Mouse (Mus musculus) embryo, embryonic 10 days (tissue): Measurements from ENCODE around the gene Olfr1444.

ENCODE experiments used
- DNase-seq: peaks from one replicate; pipeline ENCODE4 v3.0.0-alpha.2; 2015; ENCODE audit warnings: low spot score

Gene Olfr1444

DNA sequence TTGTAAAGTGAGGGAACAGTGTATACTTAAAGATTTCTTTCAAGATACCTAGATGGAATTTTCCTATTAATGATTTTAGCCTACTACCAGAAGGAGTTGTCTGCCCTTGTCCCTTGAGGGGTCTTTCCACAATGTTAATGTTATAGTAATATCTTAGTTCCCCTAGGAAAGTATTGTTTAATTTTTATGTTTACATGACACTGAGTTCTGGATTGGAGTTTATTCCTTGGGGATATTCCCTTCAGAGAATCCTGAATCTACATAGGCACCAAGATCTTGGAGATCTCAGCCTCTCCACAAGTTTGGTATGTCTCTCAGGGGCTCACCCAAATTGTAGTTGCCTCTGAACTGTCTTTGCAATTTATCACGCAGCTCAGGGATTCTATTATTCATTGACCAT lies at the start of gene Olfr1444:
Gene Olfr1444, plus strand, starts transcription at position 301 of the 400 bp plus-strand sequence.
- DNase-seq, result no peak

DNA sequence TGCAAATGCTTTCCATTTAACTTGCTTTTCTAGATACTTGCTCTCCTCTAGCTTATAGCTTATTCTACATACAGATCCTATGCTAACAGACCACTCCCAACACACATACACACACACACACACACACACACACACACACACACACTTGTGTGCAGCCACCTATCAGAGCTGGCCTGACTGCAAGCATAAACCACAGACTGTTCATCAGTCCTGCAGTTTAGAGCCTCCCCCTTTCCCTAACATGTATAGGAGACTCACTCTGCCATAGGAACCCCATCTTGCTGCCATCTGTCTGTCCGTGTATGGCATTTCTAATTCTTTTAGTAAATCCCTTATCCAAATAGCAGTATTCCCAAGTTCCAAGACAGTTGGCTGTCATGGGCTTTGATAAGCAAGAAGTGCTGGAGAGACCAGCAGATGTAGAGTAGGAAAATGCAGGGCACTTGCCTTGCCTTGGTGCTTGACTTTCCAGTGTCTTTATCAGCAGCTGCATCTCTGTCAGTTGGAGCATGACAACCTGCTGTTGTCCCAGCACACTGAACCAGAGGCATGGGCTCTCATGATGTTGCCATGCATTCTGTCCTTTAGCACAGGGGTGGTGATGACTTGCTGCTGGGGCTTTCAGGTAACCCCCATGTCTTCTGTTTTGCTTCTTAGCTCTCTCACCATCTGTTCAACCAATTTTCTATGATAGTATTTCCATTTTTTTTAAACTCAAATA lies 44.3 kb upstream of the Olfr1444 start:
- DNase-seq, result no peak

DNA sequence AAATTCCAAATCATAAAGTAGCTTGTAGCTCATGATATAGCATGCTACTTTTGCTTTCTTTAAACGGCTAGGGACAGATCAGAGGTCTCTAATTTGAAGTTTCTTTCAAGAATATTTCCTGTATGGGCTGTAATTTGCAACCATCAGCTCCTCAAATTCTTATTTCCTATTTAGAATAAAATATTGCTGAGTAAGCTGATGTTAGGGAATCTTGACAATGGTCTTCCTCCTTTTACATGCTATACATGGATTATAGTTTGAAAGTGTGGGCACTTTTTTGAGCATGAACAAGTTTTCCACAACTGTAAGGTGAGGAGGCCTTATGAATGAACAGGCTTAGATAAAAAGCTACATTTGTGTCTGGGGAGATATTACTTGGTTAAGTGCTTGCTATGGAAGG lies 43.2 kb upstream of the Olfr1444 start:
- DNase-seq, result no peak

DNA sequence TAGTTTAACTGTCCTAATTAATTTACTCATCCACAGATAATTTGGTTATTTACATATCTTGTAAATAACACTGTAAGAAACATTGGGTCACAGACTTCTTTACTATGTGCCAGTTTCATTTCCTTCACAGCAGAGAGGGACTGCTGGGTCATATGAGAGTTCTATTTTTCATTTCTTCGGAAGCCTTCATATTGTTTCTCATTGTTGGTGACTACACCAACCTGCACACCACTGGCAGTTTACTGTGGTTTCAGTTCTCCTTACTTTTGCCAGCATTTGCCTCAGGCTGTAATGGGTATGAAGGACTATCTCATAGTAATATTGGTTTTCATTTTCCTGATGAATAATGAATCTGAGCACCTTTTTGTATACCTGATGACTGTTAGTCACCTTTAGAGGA lies 38.6 kb upstream of the Olfr1444 start:
- DNase-seq, result no peak

DNA sequence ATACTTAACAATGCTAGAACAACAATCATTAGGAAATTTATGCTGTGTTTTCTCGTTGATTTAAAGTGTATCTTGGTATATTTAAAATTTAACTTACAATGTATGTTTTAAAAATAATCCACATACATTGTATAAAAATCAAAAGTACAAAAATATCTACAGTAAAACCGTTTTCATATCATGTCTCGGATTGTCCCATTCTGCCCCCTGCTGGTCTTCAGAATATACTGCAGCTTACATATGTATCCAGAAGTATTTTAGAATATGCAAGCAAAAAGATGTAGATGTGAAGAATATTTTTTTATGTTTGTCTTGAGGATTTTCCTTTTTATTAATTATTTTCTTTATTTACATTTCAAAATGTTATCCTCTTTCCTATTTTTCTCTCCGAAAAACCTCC lies 36.7 kb upstream of the Olfr1444 start:
- peak; percentile 37 for DNase-seq

DNA sequence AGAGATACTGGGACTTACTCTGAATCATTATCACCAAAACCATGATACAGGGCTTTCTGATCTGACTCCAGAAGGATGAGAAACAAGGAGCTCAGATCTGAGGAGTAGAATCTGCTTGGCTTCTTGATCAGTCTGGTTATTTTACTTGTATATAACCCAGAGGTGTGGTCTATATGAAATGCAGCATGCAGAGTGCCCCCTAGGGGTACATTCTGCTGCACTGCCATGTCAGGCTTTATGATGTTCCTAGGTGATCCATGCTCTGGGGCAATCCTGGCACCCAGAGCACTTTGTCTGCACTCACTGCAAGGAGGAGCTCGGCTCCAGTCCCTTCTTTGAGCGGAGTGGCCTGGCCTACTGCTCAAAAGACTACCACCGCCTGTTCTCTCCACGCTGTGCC lies 32.5 kb upstream of the Olfr1444 start:
- no peak for DNase-seq

DNA sequence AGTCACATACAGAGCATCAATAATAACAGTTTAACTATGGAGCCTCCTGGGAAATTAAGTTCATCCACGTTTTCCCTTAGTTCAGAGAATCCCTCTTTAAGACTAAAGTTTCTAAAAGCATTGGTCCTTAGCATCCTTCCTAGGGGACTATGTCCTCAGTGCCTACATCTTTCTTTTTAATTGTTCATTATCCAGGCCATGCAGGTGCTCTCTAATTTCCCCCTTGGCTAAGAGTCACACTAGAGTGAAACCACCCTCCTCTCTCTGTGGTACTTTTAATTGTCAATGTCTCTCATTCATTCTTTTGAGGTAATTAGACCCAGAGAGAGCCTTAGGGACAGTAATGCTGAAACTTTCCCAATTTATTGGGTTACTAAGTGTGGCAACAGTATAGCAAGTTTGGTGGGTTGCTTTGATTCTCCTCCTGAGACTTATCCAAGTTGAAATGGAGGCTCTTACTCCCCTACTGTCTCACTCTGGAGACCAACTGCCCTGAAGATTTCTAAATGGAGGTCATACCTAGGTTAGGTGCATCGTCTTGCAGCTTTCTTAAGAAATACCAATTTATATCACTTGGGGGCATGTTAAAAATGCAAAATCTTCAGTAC lies 26.2 kb upstream of the Olfr1444 start:
- DNase-seq, result no peak

DNA sequence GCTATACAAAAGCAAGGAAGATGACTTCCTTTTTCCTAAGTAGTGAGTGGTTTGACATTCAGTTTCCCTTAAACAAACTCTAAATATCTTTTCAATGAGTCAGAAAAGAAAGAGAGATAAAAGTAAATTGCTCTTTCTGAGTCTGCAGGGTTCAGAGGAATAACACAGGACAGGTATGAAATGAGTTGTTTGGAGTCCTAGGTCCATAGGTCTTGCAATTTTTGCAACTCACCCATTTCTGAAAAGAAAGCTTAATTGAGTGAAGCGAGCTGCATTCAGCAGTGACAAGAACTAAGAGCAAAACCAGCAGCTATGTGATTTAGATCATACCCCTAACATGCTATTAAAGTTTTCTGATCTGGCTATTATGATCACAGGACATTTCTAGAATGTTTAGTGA lies 25.5 kb upstream of the Olfr1444 start:
- no peak for DNase-seq

DNA sequence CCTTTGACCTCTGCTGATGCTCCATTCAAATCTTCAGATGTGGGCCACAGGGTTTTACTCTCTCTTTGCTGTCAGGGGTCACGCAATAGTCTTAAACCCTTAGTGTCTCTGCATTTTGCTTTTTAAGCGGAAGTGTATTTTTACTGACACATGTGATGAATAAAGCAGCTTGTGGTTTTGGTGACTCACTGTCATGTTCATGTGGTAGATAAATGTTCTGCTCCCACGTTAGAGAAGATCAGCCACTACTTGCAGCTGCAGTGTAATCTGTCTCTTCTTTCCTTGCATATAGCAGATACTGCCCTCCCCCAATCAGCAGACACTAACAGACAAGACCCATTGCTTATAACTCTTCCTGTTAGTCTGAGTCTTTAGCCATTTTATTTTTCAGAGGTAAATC lies 23.5 kb upstream of the Olfr1444 start:
- DNase-seq, result no peak

DNA sequence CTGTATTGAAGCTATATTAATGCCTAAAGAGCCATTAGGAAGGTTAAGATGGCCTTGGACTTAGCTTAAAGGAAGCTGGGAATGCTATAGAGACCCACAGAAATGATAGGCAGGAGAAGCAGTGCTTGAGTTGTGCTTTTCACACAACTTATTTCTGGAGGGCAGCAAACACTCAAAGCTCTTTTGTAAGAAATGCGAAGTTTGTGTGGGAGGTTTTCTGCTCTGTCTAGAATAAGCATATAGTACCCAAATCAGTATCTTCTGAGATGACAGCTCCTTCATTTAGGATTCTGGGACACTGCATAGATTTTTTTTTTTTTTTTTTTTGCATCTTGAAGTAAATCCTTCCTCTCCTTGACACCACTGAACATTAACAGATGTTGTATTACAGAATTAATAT lies 18.6 kb upstream of the Olfr1444 start:
- no peak for DNase-seq

DNA sequence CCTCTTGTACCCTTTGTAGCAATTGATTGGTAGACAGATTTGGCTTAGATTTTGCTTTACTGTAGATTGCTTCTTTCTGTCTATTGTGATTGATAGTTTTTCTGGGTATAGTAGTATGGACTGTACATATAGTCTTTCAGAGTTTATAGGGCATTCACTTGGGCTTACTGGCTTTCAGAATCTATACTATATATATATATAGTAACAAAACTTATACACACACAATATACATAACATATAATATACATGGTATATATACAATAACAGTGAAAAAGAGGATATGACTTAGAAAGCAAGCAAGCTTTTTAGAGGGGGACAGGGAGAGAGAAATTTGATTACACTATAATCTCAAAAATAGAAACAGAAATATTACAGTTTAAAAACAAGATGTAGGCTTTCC lies 10.7 kb upstream of the Olfr1444 start, which contains the start of gene Gm5244:
Gene Gm5244, plus strand, starts transcription at position 301 of the 400 bp plus-strand sequence.
- DNase-seq, result no peak

DNA sequence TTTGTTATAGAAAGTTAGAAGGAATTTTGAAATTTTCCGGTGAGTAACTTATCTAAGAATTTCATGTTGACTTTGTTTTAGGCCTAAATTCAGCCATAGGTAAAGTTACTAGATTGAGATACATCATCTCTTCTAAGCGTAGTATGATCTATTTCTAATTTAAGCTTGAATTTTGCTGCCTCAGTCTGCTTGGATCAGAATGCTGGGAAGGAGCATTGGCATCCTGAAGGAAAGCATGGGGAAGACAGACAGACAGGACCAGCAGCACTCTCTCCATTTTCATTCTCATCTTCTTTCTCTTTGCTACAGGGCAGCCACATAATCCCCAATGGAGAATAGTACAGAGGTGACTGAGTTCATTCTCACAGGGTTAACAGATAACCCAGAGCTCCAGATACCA lies 26.5 kb downstream of the Olfr1444 start, which contains the start of gene Olfr1445:
Gene Olfr1445, plus strand, starts transcription at position 301 of the 400 bp plus-strand sequence.
- no peak for DNase-seq

DNA sequence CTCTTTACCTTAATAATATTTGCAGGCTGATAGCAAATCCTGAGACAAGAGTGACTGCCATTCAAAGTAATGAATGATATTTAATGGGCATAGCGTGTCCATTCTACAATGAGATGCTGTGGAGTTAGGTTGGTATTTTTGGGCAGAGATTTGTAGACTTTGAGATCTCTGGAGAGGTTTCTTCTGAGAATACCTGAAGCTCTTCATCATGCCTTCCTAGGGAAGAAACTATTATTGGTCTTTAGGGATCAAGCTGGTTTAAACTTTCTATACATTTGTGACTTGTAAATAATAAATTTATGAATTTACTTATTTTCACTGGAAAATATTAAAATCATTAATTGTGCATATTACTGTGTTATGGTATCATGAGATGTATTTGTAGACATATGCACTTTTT lies 36.3 kb downstream of the Olfr1444 start, which contains the start of gene Olfr1446:
Gene Olfr1446, minus strand, starts transcription at position 101 of the 400 bp plus-strand sequence.
- no peak for DNase-seq

DNA sequence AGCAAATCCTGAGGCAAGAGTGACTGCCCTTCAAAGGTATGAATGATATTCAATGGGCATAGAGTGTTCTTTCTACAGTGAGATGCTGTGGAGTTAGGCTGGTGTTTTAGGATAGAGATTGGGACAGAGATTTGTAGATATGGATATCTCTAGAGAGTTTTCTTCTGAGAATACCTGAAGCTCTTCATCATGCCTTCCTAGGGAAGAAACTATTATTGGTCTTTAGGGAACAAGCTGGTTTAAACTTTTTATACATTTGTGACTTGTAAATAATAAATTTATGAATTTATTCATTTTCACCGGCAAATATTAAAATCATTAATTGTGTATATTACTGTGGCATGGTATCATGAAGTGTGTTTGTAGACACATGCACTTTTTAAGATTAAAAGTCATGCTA lies 46.6 kb downstream of the Olfr1444 start, which contains the start of gene Olfr1447:
Gene Olfr1447, minus strand, starts transcription at position 101 of the 400 bp plus-strand sequence.
- no peak for DNase-seq
